Mouse (Mus musculus) adrenal gland, adult 10 weeks (tissue): ENCODE results near the gene Smap1. TPM values are rescaled to one million over a fixed set of nuclear protein-coding genes. Genes with fewer than 3 reads are reported as not detected.

Experiments
- polyA plus RNA-seq: library from polyadenylated mRNA; stranded (reverse); fragments of 350-450 nt; fragmentation: Illumina TruSeq; extraction: RNeasy Lipid Tissue Mini Kit (QIAGEN cat#74804); gene quantifications from one replicate; pipeline ENCODE4 v1.2.3, GENCODE M21; 2014; ENCODE audit warnings: low read depth, low replicate concordance

The Smap1 gene
- polyA plus RNA-seq, result 170 TPM

DNA sequence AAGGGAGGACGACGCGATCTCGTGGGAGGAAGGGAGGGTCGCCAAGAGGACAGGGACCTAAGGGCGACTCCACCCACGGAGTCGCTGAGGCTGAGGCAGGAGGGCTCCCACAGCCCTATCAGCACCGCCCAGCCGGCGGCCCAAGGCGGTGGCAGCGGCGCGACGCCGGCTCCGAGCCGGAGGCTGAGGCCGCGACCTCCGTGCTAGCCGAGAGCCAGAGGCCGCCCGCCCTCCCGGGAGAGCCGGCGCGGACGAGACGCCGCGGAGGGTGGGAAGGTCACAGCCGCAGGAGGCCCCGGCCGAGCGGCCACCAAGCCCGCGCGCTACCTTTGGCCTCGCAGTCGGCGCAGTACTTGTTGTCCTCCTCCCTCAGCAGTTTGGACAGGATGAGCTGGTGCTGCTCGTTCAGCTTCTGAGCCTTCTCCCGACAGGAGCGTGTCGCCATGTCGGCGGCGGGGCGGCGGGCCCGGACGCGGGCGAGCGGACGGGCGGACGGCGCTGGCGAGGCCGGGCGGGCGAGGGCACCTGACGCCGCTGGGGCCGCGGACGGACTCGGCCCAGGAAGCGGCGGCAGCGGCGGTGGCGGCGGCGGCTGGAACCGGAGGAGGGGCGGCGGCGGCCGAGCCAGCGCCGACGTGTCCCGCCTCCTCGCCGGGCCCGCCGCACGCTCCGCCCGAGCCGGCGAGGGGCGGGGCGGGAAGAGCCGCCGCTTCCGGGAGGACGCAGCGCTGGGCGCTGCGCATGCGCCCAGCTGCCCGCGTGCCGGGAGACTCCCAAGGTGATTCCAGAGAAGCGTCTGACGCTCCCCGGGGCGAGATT is at the start of gene Smap1:
Gene Smap1 (minus strand): TSS at position 607 of the 819 bp plus-strand sequence.

Other genes starting within 250 kb of the Smap1 start
- gene B3gat2, start 160.6 kb downstream of the Smap1 start, polyA plus RNA-seq, result not detected
- 44.3 TPM for gene Sdhaf4, start 83.3 kb upstream of the Smap1 start, polyA plus RNA-seq
- gene Fam135a, start 178.0 kb upstream of the Smap1 start, polyA plus RNA-seq, result 53.5 TPM